Mouse (Mus musculus) testis, adult 2 months (tissue): ENCODE results near the gene March1.

Experiments
- CTCF ChIP-seq: fragments of 200-500 bp; IDR thresholded peaks from 2 replicates; pipeline ENCODE4 v1.5.1; 2012; ENCODE audit warnings: low read depth, mild to moderate bottlenecking, inconsistent platforms, low read length, moderate library complexity; ENCODE audit not compliant: control insufficient read depth, insufficient read depth, insufficient replicate concordance
- POLR2A ChIP-seq: fragments of 200-500 bp; IDR thresholded peaks from 2 replicates; pipeline ENCODE4 v1.6.1; 2012; ENCODE audit warnings: low read depth, mild to moderate bottlenecking, inconsistent platforms, low read length, moderate library complexity; ENCODE audit not compliant: control insufficient read depth

DNA sequence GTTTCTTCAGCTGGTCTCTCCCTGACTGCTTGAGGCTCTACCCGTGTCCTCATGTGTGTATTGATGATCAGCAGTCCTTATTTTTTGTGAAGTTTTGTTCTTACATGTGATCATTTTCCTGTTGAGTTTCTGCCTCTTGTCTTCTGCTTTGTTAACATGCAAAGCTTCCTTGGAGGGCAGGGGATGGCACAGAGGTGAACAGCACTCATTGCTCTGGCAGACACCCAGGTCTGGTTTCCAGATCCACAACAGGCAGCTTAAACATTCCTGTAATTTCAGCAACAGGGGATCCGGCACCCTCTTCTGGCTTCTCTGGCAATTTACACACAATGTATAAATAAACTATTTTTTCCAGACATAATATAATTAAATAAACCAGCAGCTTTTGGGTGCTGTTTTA is 652.4 kb downstream of the March1 start:
- TF ChIP-seq POLR2A (no peak), CTCF (no peak)
